Comparison of ENCODE assay signal across 7 mouse cellular contexts in the genomic region with DNA sequence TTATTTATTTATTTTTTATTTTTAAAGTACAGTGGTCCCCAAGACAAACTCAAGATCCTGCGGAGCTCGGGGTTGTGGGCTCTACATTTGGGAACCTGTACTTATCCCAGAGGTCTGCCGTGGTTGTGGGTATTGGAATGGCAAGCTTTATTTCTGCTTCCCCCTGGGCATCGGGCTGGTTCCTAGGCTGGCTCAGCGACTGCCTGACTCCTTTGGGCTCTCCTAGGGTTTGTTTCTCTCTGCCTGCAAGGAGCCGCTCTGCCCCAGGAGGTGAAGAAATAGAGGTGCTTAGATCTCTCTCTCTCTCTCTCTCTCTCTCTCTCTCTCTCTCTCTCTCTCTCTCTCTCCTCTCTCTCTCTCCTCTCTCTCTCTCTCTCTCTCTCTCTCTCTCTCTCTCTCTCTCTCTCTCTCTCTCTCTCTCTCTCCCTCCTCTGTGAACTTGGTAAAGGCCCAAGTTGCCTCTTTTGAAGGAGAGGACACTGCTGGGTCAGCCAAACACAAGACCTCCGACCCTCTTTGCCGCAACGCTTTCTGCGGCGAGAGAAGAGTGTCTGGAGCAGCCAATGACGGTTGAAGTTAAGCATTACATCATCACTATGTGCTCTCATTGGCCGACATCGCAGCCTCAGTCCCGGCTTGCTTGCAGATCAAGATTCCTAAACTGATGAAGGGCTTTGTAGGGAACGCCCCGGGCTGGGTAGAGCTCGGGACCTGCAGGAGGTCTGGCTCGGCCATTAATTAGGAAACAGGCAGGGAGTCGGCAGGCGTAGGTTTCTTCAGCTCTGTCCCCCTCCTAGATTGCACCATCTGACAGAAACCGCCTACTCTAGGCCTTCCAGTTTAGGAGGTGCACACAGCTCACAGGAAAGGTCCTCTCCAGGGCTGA. TPM values are rescaled to one million over a fixed set of nuclear protein-coding genes. Genes with fewer than 3 reads are reported as not detected.
DNase-seq lines count a peak whose midpoint lies in the region; ATAC-seq lines count a peak whose summit lies in the region.

No protein-coding gene starts in this region.

- DNase-seq in brain, embryonic 18.5 days (ENCODE audit: low read depth, low spot score) = peak; percentile 82
- peak; percentile 95 for DNase-seq in embryonic facial prominence, embryonic 14.5 days (ENCODE audit: low spot score)
- DNase-seq in kidney, adult 9 months = peak; percentile 18
- DNase-seq in midbrain, embryonic 14.5 days = peak; percentile 91

- H3K4me2 ChIP-seq in embryonic facial prominence, embryonic 14.5 days (ENCODE audit: low read depth, low read length) = peak overlapping the region; percentile 50
- H3K4me2 ChIP-seq in heart, embryonic 11.5 days = peak overlapping the region; percentile 66
- H3K4me2 ChIP-seq in limb, embryonic 13.5 days (replicated peaks) = peak overlapping the region; percentile 58
- H3K4me2 ChIP-seq in midbrain, embryonic 14.5 days (ENCODE audit: low read length) = peak overlapping the region; percentile 49
- peak overlapping the region; percentile 37 for H3K4me2 ChIP-seq in stomach, embryonic 16.5 days (ENCODE audit: low read depth, low read length)

- ATAC-seq in embryonic facial prominence, embryonic 14.5 days (ENCODE audit: low read depth) = peak; percentile 94
- peak; percentile 70 for ATAC-seq in heart, embryonic 11.5 days (replicated peaks; ENCODE audit: insufficient number of reproducible peaks, low FRiP score, low TSS enrichment)
- ATAC-seq in limb, embryonic 13.5 days (ENCODE audit: low FRiP score, low read depth) = peak; percentile 94
- ATAC-seq in midbrain, embryonic 14.5 days (ENCODE audit: low FRiP score, low TSS enrichment) = peak; percentile 94
- peak; percentile 89 for ATAC-seq in stomach, embryonic 16.5 days (ENCODE audit: insufficient read depth, low FRiP score)

- no peak overlapping the region for H3K27ac ChIP-seq in embryonic facial prominence, embryonic 14.5 days (replicated peaks; ENCODE audit: low read depth, low read length)
- no peak overlapping the region for H3K27ac ChIP-seq in heart, embryonic 11.5 days (ENCODE audit: low read depth, low read length)
- H3K27ac ChIP-seq in limb, embryonic 13.5 days = no peak overlapping the region
- peak overlapping the region; percentile 78 for H3K27ac ChIP-seq in midbrain, embryonic 14.5 days (replicated peaks; ENCODE audit: low read depth, low read length)
- H3K27ac ChIP-seq in stomach, embryonic 16.5 days (ENCODE audit: low read length) = no peak overlapping the region

- no peaks in the 10 kb centered on the region for H3K4me1 ChIP-seq in embryonic facial prominence, embryonic 14.5 days (ENCODE audit: control insufficient read depth, insufficient read depth, low read length)
- no peaks in the 10 kb centered on the region for H3K4me1 ChIP-seq in heart, embryonic 11.5 days (ENCODE audit: control insufficient read depth, insufficient read depth, low read length)
- peaks cover 9% of the 10 kb centered on the region; the same call in 1 of the 2 replicates for H3K4me1 ChIP-seq in limb, embryonic 13.5 days
- peaks cover 19% of the 10 kb centered on the region for H3K4me1 ChIP-seq in midbrain, embryonic 14.5 days (ENCODE audit: control insufficient read depth, insufficient read depth, low read length)
- H3K4me1 ChIP-seq in stomach, embryonic 16.5 days (ENCODE audit: control insufficient read depth, insufficient read depth, low read length) = 0 out of 2 replicates have a peak, but pooled peaks cover 4% of the 10 kb centered on the region

- H3K27me3 ChIP-seq in embryonic facial prominence, embryonic 14.5 days (replicated peaks; ENCODE audit: control insufficient read depth, insufficient read depth, low read length) = no peaks in the 10 kb centered on the region
- H3K27me3 ChIP-seq in heart, embryonic 11.5 days (ENCODE audit: control insufficient read depth, insufficient read depth, low read length) = no peaks in the 10 kb centered on the region
- no peaks in the 10 kb centered on the region for H3K27me3 ChIP-seq in limb, embryonic 13.5 days
- no peaks in the 10 kb centered on the region for H3K27me3 ChIP-seq in midbrain, embryonic 14.5 days (ENCODE audit: control insufficient read depth, insufficient read depth, low read length)
- no peaks in the 10 kb centered on the region for H3K27me3 ChIP-seq in stomach, embryonic 16.5 days (ENCODE audit: control insufficient read depth, insufficient read depth, low read length)

- no peaks in the 10 kb centered on the region for H3K9me3 ChIP-seq in embryonic facial prominence, embryonic 14.5 days (ENCODE audit: control insufficient read depth, low read length)
- H3K9me3 ChIP-seq in heart, embryonic 11.5 days (replicated peaks; ENCODE audit: control insufficient read depth, low read length) = no peaks in the 10 kb centered on the region
- no peaks in the 10 kb centered on the region for H3K9me3 ChIP-seq in limb, embryonic 13.5 days
- H3K9me3 ChIP-seq in midbrain, embryonic 14.5 days (ENCODE audit: control insufficient read depth, low read length) = no peaks in the 10 kb centered on the region
- H3K9me3 ChIP-seq in stomach, embryonic 16.5 days (replicated peaks; ENCODE audit: control insufficient read depth, low read length) = no peaks in the 10 kb centered on the region

- H3K9ac ChIP-seq in embryonic facial prominence, embryonic 14.5 days (ENCODE audit: low read depth, low read length) = peak overlapping the region; percentile 30; the same call in 1 of the 2 replicates
- 0 out of 2 replicates have a peak overlapping the region, but pooled peaks have one; percentile 43 for H3K9ac ChIP-seq in heart, embryonic 11.5 days (ENCODE audit: low read depth, low read length)
- H3K9ac ChIP-seq in limb, embryonic 13.5 days = 0 out of 2 replicates have a peak overlapping the region, but pooled peaks have one; percentile 13
- H3K9ac ChIP-seq in midbrain, embryonic 14.5 days (replicated peaks; ENCODE audit: low read length) = peak overlapping the region; percentile 31; the same call in 1 of the 2 replicates
- peak overlapping the region; percentile 11; the same call in 1 of the 2 replicates for H3K9ac ChIP-seq in stomach, embryonic 16.5 days (ENCODE audit: low read length)

- H3K36me3 ChIP-seq in embryonic facial prominence, embryonic 14.5 days (ENCODE audit: control insufficient read depth, insufficient read depth, low read length) = no peaks in the 10 kb centered on the region
- no peaks in the 10 kb centered on the region for H3K36me3 ChIP-seq in heart, embryonic 11.5 days (ENCODE audit: control insufficient read depth, insufficient read depth, low read length)
- no peaks in the 10 kb centered on the region for H3K36me3 ChIP-seq in limb, embryonic 13.5 days
- no peaks in the 10 kb centered on the region for H3K36me3 ChIP-seq in midbrain, embryonic 14.5 days (ENCODE audit: control insufficient read depth, insufficient read depth, low read length)
- no peaks in the 10 kb centered on the region for H3K36me3 ChIP-seq in stomach, embryonic 16.5 days (ENCODE audit: control insufficient read depth, insufficient read depth, low read length)

- WGBS in embryonic facial prominence, embryonic 14.5 days = 9% methylated on average over 22 of the region's 22 CpGs
- WGBS in heart, embryonic 11.5 days (ENCODE audit: insufficient replicate concordance) = 9% methylated on average over 22 of the region's 22 CpGs
- WGBS in limb, embryonic 13.5 days = 11% methylated on average over 22 of the region's 22 CpGs
- 10% methylated on average over 22 of the region's 22 CpGs for WGBS in midbrain, embryonic 14.5 days
- 13% methylated on average over 22 of the region's 22 CpGs for WGBS in stomach, embryonic 16.5 days

- peak overlapping the region; percentile 19 for H3K4me3 ChIP-seq in embryonic facial prominence, embryonic 14.5 days (ENCODE audit: low read depth, low read length)
- H3K4me3 ChIP-seq in heart, embryonic 11.5 days (ENCODE audit: low read depth, low read length) = peak overlapping the region; percentile 30
- H3K4me3 ChIP-seq in limb, embryonic 13.5 days = peak overlapping the region; percentile 31
- peak overlapping the region; percentile 14 for H3K4me3 ChIP-seq in midbrain, embryonic 14.5 days (replicated peaks; ENCODE audit: low read depth, low read length)
- H3K4me3 ChIP-seq in stomach, embryonic 16.5 days (replicated peaks; ENCODE audit: low read length) = peak overlapping the region; percentile 10

RNA-seq across cellular contexts. Expression of a gene that starts 42.9 kb away (rescaled TPM):
- 1,378 and 1,440 TPM in 2 replicates for polyA plus RNA-seq in embryonic facial prominence, embryonic 14.5 days (2014; fragmentation: Nextera tagmentation; extraction: Ambion mirVana)
- polyA plus RNA-seq in heart, embryonic 11.5 days (2014; fragmentation: Nextera tagmentation; extraction: Ambion mirVana) = 797 and 913 TPM in 2 replicates
- 1,164 and 1,190 TPM in 2 replicates for polyA plus RNA-seq in limb, embryonic 13.5 days (2015; fragmentation: Nextera tagmentation; extraction: Ambion mirVana)
- 2,581 and 2,856 TPM in 2 replicates for polyA plus RNA-seq in midbrain, embryonic 14.5 days (2014; fragmentation: Nextera tagmentation; extraction: Ambion mirVana)
- 1,641 and 1,693 TPM in 2 replicates for polyA plus RNA-seq in stomach, embryonic 16.5 days (2015; fragmentation: Nextera tagmentation; extraction: Ambion mirVana)

Comparison
In these comparisons a context has a peak if more than half of its experiments do, and no peak if none do; other contexts are left out.
1. DNase-seq: peak in every context shown above with its lines; median percentile 95 in embryonic facial prominence, embryonic 14.5 days; 91 in midbrain, embryonic 14.5 days; 82 in brain, embryonic 18.5 days; 18 in kidney, adult 9 months.